Mouse (Mus musculus) hindbrain, embryonic 15.5 days (tissue): ENCODE results near the gene Sprtn. TPM values are rescaled to one million over a fixed set of nuclear protein-coding genes. Genes with fewer than 3 reads are reported as not detected.

Experiments
- ATAC-seq: fragments of 200-750 bp; cut with Nextera tagmentation; 2 replicates; pipeline ENCODE4 v1.8.0; 2017; ENCODE audit warnings: low read depth, moderate number of reproducible peaks, moderate TSS enrichment; ENCODE audit not compliant: low FRiP score
- H3K27ac ChIP-seq: fragments of 300-500 bp; sonication (generic); replicated peaks from 2 replicates; pipeline ENCODE4 v1.5.1; 2015; ENCODE audit warnings: mild to moderate bottlenecking, inconsistent platforms
- H3K27me3 ChIP-seq: fragments of 300-500 bp; sonication (generic); 2 replicates; pipeline ENCODE4 v1.6.1; 2015; ENCODE audit warnings: control low read depth, inconsistent platforms
- H3K36me3 ChIP-seq: fragments of 300-500 bp; sonication (generic); 2 replicates; pipeline ENCODE4 v1.6.1; 2015; ENCODE audit warnings: control low read depth, inconsistent platforms
- H3K4me1 ChIP-seq: fragments of 300-500 bp; sonication (generic); replicated peaks from 2 replicates; pipeline ENCODE4 v1.6.1; 2015; ENCODE audit warnings: control low read depth, inconsistent platforms
- H3K4me2 ChIP-seq: fragments of 300-500 bp; sonication (generic); 2 replicates; pipeline ENCODE4 v1.6.1; 2015; ENCODE audit warnings: moderate library complexity, mild to moderate bottlenecking, inconsistent platforms
- H3K4me3 ChIP-seq: fragments of 300-500 bp; sonication (generic); 2 replicates; pipeline ENCODE4 v1.5.1; 2015; ENCODE audit warnings: mild to moderate bottlenecking, inconsistent platforms
- H3K9ac ChIP-seq: fragments of 300-500 bp; sonication (generic); 2 replicates; pipeline ENCODE4 v1.6.1; 2015; ENCODE audit warnings: inconsistent platforms
- H3K9me3 ChIP-seq: fragments of 300-500 bp; sonication (generic); 2 replicates; pipeline ENCODE4 v1.6.1; 2016; ENCODE audit warnings: control low read depth, inconsistent platforms
- WGBS: fragments of 180-500 bp; shearing (Covaris S2); methylation state at CpG from one replicate; pipeline ENCODE4 v1.1.7; 2015; 5-methylcytosine and 5-hydroxymethylcytosine counted together
- polyA plus RNA-seq: library from polyadenylated mRNA; unstranded; fragments of >200 nt; fragmentation: Nextera tagmentation; extraction: Ambion mirVana; gene quantifications from 2 replicates; pipeline ENCODE4 v1.2.1, GENCODE M21; 2015

Sprtn gene
- polyA plus RNA-seq, 1 experiment from 2014 or later: 9.3 TPM

- Histone ChIP-seq H3K4me1 (no peaks in the 10 kb centered on the region; the same call in 1 of the 2 replicates), H3K4me2 (no peak overlapping the region), H3K27me3 (no peaks in the 10 kb centered on the region), H3K9ac (no peak overlapping the region), H3K27ac (no peak overlapping the region), H3K9me3 (no peaks in the 10 kb centered on the region), H3K4me3 (no peak overlapping the region), H3K36me3 (no peaks in the 10 kb centered on the region)
- no peak for ATAC-seq
- 91% methylated on average over 13 of the region's 13 CpGs for WGBS
Measured at GRCm38 (mm10) chr8:124930086-124930485, 32.4 kb downstream of the Sprtn start.

DNA sequence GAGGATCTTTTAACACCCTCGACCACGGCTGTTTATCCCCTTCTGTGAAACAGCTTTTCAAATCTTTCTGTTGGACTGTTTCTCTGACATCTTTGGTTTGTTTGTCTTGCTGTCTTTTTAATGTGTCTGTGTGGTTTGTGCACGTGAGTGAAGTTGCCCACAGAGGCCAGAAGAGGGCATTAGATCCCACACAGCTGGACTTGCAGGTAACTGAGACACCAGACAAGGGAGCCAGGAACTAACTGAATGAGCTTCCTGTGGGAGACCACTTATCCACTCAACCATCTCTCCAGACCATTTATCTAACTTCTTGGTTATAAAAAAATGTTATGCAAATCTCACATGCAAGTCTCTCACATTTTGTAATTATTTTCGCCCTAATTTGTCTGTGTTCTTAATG is 33.0 kb downstream of the Sprtn start:
- 84% methylated on average over 4 of the region's 4 CpGs for WGBS
- no peak for ATAC-seq

DNA sequence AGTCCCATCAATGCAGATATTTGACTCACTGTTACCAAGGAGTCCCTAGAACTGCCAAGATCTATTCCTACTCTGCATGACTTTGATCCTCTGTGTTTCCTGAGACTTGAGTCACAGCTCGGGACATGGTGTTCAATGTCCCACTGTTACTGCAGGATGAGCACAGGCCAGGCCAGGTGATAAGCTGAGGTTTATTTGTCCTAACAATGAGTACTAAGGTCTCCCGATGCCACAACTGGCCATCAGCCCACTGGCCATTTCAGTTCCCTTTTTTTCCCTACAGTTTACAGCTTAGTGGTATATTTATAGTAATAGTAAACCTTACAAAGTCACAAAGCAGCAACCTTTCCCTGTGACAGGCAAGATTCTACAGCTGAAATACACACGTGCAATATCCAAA is 34.7 kb downstream of the Sprtn start:
- ATAC-seq: no peak
- H3K4me1 ChIP-seq: no peaks in the 10 kb centered on the region
- H3K4me2 ChIP-seq: no peak overlapping the region
- WGBS: 85% methylated on average over 3 of the region's 3 CpGs
- H3K9ac ChIP-seq: no peak overlapping the region
- H3K27ac ChIP-seq: no peak overlapping the region
- H3K36me3 ChIP-seq: no peaks in the 10 kb centered on the region; the same call in 1 of the 2 replicates
- H3K27me3 ChIP-seq: no peaks in the 10 kb centered on the region
- no peak overlapping the region for H3K4me3 ChIP-seq
- no peaks in the 10 kb centered on the region for H3K9me3 ChIP-seq

More for the DNA sequence above, 33.0 kb downstream of the Sprtn start:
- Histone ChIP-seq H3K4me2 (no peak overlapping the region), H3K9ac (no peak overlapping the region), H3K27ac (no peak overlapping the region), H3K27me3 (no peaks in the 10 kb centered on the region), H3K4me1 (no peaks in the 10 kb centered on the region; the same call in 1 of the 2 replicates), H3K36me3 (no peaks in the 10 kb centered on the region), H3K4me3 (no peak overlapping the region), H3K9me3 (no peaks in the 10 kb centered on the region)

- no peak overlapping the region for H3K9ac ChIP-seq
- H3K4me2 ChIP-seq: no peak overlapping the region
- H3K4me1 ChIP-seq: no peaks in the 10 kb centered on the region
- H3K27me3 ChIP-seq: no peaks in the 10 kb centered on the region
- no peak overlapping the region for H3K27ac ChIP-seq
- 87% methylated on average over 5 of the region's 5 CpGs for WGBS
- no peaks in the 10 kb centered on the region for H3K9me3 ChIP-seq
- H3K36me3 ChIP-seq: peaks cover 5% of the 10 kb centered on the region
- ATAC-seq: no peak
- no peak overlapping the region for H3K4me3 ChIP-seq
Measured at GRCm38 (mm10) chr8:124935116-124935515, 37.4 kb downstream of the Sprtn start.

- Histone ChIP-seq H3K36me3 (peaks cover 5% of the 10 kb centered on the region), H3K4me1 (no peaks in the 10 kb centered on the region), H3K4me3 (no peak overlapping the region), H3K4me2 (no peak overlapping the region), H3K27me3 (no peaks in the 10 kb centered on the region), H3K9ac (no peak overlapping the region), H3K27ac (no peak overlapping the region), H3K9me3 (no peaks in the 10 kb centered on the region)
- WGBS: 96% methylated on average over 10 of the region's 10 CpGs
- no peak for ATAC-seq
Measured at GRCm38 (mm10) chr8:124936699-124937098, 39.0 kb downstream of the Sprtn start.

DNA sequence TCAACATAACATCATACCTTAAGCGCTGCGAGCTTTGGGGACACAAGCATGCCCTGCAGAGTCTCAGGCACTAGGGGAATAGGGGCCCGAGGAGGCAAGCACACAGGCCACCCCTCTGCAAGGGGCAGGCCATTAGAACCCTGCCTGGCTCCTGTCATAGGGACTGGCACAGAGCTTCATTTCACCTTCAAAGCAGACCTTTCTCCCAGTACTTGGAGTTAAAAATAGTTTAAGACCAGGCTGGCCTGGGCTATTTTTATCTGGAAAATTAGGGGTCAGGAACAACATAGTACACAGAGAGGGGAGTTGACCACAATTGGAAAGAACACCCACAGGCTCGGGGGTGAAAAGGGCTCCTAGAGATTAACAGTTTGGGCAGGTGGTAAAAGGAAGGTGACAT is 39.6 kb downstream of the Sprtn start:
- ATAC-seq: no peak
- no peaks in the 10 kb centered on the region for H3K4me1 ChIP-seq
- no peak overlapping the region for H3K4me3 ChIP-seq
- H3K4me2 ChIP-seq: no peak overlapping the region
- H3K9me3 ChIP-seq: no peaks in the 10 kb centered on the region
- H3K27ac ChIP-seq: no peak overlapping the region
- 97% methylated on average over 4 of the region's 4 CpGs for WGBS
- H3K9ac ChIP-seq: no peak overlapping the region
- peaks cover 5% of the 10 kb centered on the region for H3K36me3 ChIP-seq
- H3K27me3 ChIP-seq: no peaks in the 10 kb centered on the region

GRCm38 (mm10) chr8:124943801-124944200 is 46.1 kb downstream of the Sprtn start:
- no peak overlapping the region for H3K4me2 ChIP-seq
- 88% methylated on average over 6 of the region's 6 CpGs for WGBS
- no peaks in the 10 kb centered on the region for H3K9me3 ChIP-seq
- H3K36me3 ChIP-seq: peaks cover 5% of the 10 kb centered on the region; the same call in 1 of the 2 replicates
- H3K4me1 ChIP-seq: peaks cover 43% of the 10 kb centered on the region
- ATAC-seq: no peak
- no peak overlapping the region for H3K27ac ChIP-seq
- no peak overlapping the region for H3K4me3 ChIP-seq
- H3K9ac ChIP-seq: no peak overlapping the region
- H3K27me3 ChIP-seq: no peaks in the 10 kb centered on the region

- 47% methylated on average over 7 of the region's 7 CpGs for WGBS
- Histone ChIP-seq H3K4me2 (no peak overlapping the region), H3K27me3 (no peaks in the 10 kb centered on the region), H3K36me3 (no peaks in the 10 kb centered on the region), H3K9ac (no peak overlapping the region), H3K4me1 (peaks cover 43% of the 10 kb centered on the region), H3K4me3 (no peak overlapping the region), H3K9me3 (no peaks in the 10 kb centered on the region), H3K27ac (no peak overlapping the region)
- ATAC-seq: no peak
Measured at GRCm38 (mm10) chr8:124944406-124944805, 46.7 kb downstream of the Sprtn start.

- H3K9ac ChIP-seq: peak overlapping the region; percentile 97
- H3K27ac ChIP-seq: peak overlapping the region; percentile 98
- H3K9me3 ChIP-seq: no peaks in the 10 kb centered on the region
- peak overlapping the region; percentile 75 for H3K4me2 ChIP-seq
- ATAC-seq: peak; percentile 19
- no peaks in the 10 kb centered on the region for H3K36me3 ChIP-seq
- H3K4me3 ChIP-seq: peak overlapping the region; percentile 96
- H3K4me1 ChIP-seq: peaks cover 57% of the 10 kb centered on the region
- WGBS: under 1% methylated on average over 67 of the region's 67 CpGs
- no peaks in the 10 kb centered on the region for H3K27me3 ChIP-seq
Measured at GRCm38 (mm10) chr8:124947865-124948732, 50.4 kb downstream of the Sprtn start.

DNA sequence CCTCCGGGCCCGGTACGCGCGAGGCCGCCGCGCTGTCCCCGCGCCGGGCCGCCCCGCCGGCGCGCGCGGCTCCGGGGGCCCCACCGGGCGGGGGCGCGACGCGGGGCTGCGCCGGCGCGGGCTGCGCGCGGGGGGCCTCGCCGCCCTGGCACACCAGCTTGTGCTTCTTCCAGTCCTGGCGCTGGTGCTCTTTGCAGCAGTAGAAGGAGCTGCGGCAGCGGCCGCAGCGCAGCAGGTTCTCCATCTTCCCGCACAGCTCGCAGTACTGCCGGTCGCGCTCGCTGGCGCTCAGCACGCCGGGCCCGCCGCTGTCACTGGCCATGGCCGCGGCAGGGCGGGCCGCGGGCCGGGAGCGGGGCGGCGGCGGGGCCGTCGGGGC is 51.0 kb downstream of the Sprtn start:
- H3K27me3 ChIP-seq: no peaks in the 10 kb centered on the region
- under 1% methylated on average over 48 of the region's 62 CpGs for WGBS
- peak overlapping the region; percentile 97 for H3K9ac ChIP-seq
- H3K4me1 ChIP-seq: peaks cover 51% of the 10 kb centered on the region
- no peaks in the 10 kb centered on the region for H3K9me3 ChIP-seq
- ATAC-seq: peak; percentile 57
- H3K36me3 ChIP-seq: no peaks in the 10 kb centered on the region
- peak overlapping the region; percentile 98 for H3K27ac ChIP-seq
- peak overlapping the region; percentile 96 for H3K4me3 ChIP-seq
- H3K4me2 ChIP-seq: peak overlapping the region; percentile 75

DNA sequence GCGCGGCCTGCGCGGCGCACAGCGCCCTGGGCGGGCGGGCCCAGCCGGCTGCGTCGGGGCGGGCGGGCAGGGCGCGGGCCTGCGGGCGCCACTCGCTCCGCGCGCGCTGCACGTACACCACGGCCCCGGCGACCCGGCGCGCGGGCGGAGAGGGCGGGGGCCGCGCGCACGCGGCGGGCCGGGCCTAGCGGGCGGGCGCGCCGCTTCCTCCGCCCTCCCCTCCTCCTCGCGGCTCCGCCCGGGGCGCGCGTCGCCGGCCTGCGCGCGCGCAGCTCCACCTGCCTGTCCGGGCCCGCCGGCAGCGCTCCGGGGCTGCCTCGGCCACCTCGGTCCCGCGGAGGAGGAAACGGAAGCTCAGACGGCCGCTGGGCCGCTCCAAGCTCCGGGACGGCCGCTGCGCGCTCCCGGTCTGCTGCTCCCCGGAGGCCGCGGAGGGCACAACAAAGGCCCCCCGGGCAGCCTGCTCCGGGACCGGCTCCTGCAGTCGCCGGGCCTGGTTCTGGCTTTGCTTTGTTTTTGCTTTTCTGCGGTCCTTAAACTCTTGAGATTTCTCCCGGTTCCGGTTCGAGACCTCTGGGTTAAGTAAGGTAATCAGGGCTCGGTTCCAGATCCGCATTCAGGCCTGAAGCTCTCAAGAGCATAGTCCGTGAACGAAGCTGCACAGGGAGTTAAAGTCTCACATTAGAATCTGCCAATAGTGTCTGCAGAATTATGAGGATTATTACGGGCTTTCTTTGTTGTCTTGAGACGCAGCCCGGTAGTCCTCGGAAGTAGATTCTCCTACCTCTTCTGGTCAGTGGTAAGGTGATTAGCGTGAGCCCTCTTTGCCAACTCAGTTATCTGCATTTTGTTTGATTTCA is 51.8 kb downstream of the Sprtn start, which contains the start of gene Egln1:
Egln1 (minus strand) TSS at position 116 of the 860 bp plus-strand sequence.
- Histone ChIP-seq H3K27ac (peak within 1 kb of the TSS; percentile 98), H3K27me3 (no peaks in the 10 kb centered on the region), H3K4me2 (peak within 1 kb of the TSS; percentile 75), H3K4me3 (peak within 1 kb of the TSS; percentile 96), H3K36me3 (no peaks in the 10 kb centered on the region), H3K9ac (peak within 1 kb of the TSS; percentile 97), H3K9me3 (no peaks in the 10 kb centered on the region), H3K4me1 (peaks cover 46% of the 10 kb centered on the region)
- peak; percentile 87 for ATAC-seq
- under 1% methylated on average over 50 of the region's 98 CpGs for WGBS

- 28% methylated on average over 10 of the region's 10 CpGs for WGBS
- no peaks in the 10 kb centered on the region for H3K9me3 ChIP-seq
- no peak for ATAC-seq
Measured at GRCm38 (mm10) chr8:124950069-124950456, 52.4 kb downstream of the Sprtn start.

More at GRCm38 (mm10) chr8:124950069-124950456, 52.4 kb downstream of the Sprtn start:
- Histone ChIP-seq H3K9ac (peak overlapping the region; percentile 97), H3K36me3 (no peaks in the 10 kb centered on the region), H3K27ac (peak overlapping the region; percentile 98), H3K4me3 (peak overlapping the region; percentile 96), H3K27me3 (no peaks in the 10 kb centered on the region), H3K4me1 (peaks cover 40% of the 10 kb centered on the region), H3K4me2 (peak overlapping the region; percentile 75)
